Mouse (Mus musculus): ENCODE data around the gene Mdm2. TPM values are rescaled to one million over a fixed set of nuclear protein-coding genes. Genes with fewer than 3 reads are reported as not detected.
A peak's percentile ranks its signal among the peaks of the same experiment; 100 is the strongest.

Mdm2 gene
- polyA plus RNA-seq, 1 experiment: 55.7 TPM

GRCm38 (mm10) chr10:117732184-117732583, 21.6 kb upstream of the Mdm2 start:
- peak overlapping the region; percentile 40 for H3K27ac ChIP-seq (ENCODE audit: control insufficient read depth, insufficient read depth, low read depth, low read length, poor library complexity)
- H3K4me3 ChIP-seq (replicated peaks; ENCODE audit: control insufficient read depth, low read depth, low read length): no peak overlapping the region
- 60% methylated on average over 5 of the region's 5 CpGs for WGBS
- no peaks in the 10 kb centered on the region; the same call in 1 of the 2 replicates for H3K4me1 ChIP-seq (ENCODE audit: control insufficient read depth, insufficient read depth, low read length)
- TF ChIP-seq POLR2A (IDR thresholded peaks at IDR 0.05; ENCODE audit: borderline replicate concordance, control insufficient read depth, low read depth, low read length): no peak

- peak overlapping the region; percentile 40 for H3K27ac ChIP-seq (ENCODE audit: control insufficient read depth, insufficient read depth, low read depth, low read length, poor library complexity)
- H3K4me1 ChIP-seq (ENCODE audit: control insufficient read depth, insufficient read depth, low read length): no peaks in the 10 kb centered on the region; the same call in 1 of the 2 replicates
- 23% methylated on average over 15 of the region's 15 CpGs for WGBS
- no peak overlapping the region for H3K4me3 ChIP-seq (replicated peaks; ENCODE audit: control insufficient read depth, low read depth, low read length)
- TF ChIP-seq POLR2A (IDR thresholded peaks at IDR 0.05; ENCODE audit: borderline replicate concordance, control insufficient read depth, low read depth, low read length) (no peak), CTCF (IDR thresholded peaks at IDR 0.05; ENCODE audit: control insufficient read depth, insufficient read depth, low read length) (peak; percentile 75)
Measured at GRCm38 (mm10) chr10:117731244-117732101, 20.9 kb upstream of the Mdm2 start.

DNA sequence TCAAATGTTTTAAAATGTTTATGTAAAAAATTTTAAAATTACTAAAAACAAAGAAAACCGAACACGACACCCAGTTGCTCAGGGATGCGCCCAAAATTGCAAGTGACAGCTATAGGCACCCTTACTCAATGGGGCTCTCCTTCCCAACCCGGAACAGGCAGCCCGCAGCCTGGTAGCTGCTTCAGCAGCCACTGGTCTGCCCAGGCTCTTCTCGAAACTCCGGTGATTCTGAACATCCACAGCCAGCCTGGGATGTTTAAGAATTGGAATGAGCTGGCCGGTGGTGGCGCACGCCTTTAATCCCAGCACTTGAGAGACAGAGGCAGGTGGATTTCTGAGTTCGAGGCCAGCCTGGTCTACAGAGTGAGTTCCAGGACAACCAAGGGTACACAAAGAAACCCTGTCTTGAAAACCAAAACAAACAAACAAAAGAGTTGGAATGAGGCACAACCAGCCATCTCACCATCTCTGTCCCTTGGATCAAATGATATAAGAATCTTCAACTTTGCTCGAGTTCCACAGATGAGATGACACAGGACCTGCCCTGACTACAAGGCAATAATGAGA, 20.2 kb upstream of the Mdm2 start:
- TF ChIP-seq POLR2A (IDR thresholded peaks at IDR 0.05; ENCODE audit: borderline replicate concordance, control insufficient read depth, low read depth, low read length) (no peak), CTCF (IDR thresholded peaks at IDR 0.05; ENCODE audit: control insufficient read depth, insufficient read depth, low read length) (no peak)
- Histone ChIP-seq H3K4me1 (ENCODE audit: control insufficient read depth, insufficient read depth, low read length) (no peaks in the 10 kb centered on the region; the same call in 1 of the 2 replicates), H3K27ac (ENCODE audit: control insufficient read depth, insufficient read depth, low read depth, low read length, poor library complexity) (no peak overlapping the region), H3K4me3 (replicated peaks; ENCODE audit: control insufficient read depth, low read depth, low read length) (no peak overlapping the region)
- WGBS: 88% methylated on average over 12 of the region's 12 CpGs

- 91% methylated on average over 7 of the region's 7 CpGs for whole genome bisulfite sequencing
- H3K27ac ChIP-seq (ENCODE audit: control insufficient read depth, insufficient read depth, low read depth, low read length, poor library complexity): no peak overlapping the region
- TF ChIP-seq CTCF (IDR thresholded peaks at IDR 0.05; ENCODE audit: control insufficient read depth, insufficient read depth, low read length): no peak
- no peak for TF ChIP-seq POLR2A (IDR thresholded peaks at IDR 0.05; ENCODE audit: borderline replicate concordance, control insufficient read depth, low read depth, low read length)
- H3K4me1 ChIP-seq (ENCODE audit: control insufficient read depth, insufficient read depth, low read length): no peaks in the 10 kb centered on the region; the same call in 1 of the 2 replicates
- no peak overlapping the region for H3K4me3 ChIP-seq (replicated peaks; ENCODE audit: control insufficient read depth, low read depth, low read length)
Measured at GRCm38 (mm10) chr10:117730140-117730539, 19.6 kb upstream of the Mdm2 start.

- Histone ChIP-seq H3K4me1 (ENCODE audit: control insufficient read depth, insufficient read depth, low read length) (no peaks in the 10 kb centered on the region; the same call in 1 of the 2 replicates), H3K27ac (ENCODE audit: control insufficient read depth, insufficient read depth, low read depth, low read length, poor library complexity) (no peak overlapping the region), H3K4me3 (replicated peaks; ENCODE audit: control insufficient read depth, low read depth, low read length) (no peak overlapping the region)
- TF ChIP-seq POLR2A (IDR thresholded peaks at IDR 0.05; ENCODE audit: borderline replicate concordance, control insufficient read depth, low read depth, low read length): no peak
- TF ChIP-seq CTCF (IDR thresholded peaks at IDR 0.05; ENCODE audit: control insufficient read depth, insufficient read depth, low read length): no peak
- 72% methylated on average over 11 of the region's 11 CpGs for WGBS
Measured at GRCm38 (mm10) chr10:117729139-117729814, 18.7 kb upstream of the Mdm2 start.

DNA sequence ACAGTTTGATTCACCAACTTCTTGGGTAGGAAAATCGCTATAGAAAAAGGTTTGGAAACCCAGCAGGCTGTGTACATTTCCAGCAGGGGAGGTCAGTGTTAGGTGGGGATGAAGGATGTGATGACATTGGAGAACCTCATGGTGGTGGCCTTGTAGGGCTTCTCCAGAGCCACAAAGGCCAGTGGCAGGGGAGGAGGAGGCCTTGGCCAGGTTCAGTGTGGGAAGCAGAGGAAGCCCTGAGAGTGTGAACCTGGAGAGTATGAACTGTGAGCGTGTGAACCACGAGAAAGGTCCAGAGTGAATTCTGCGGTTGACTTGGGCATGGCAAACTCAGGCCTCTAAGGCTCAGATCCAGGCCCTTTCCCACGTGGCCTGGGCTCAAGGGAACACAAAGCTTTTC, 18.0 kb upstream of the Mdm2 start:
- H3K4me3 ChIP-seq (replicated peaks; ENCODE audit: control insufficient read depth, low read depth, low read length): no peak overlapping the region
- no peak overlapping the region for H3K27ac ChIP-seq (ENCODE audit: control insufficient read depth, insufficient read depth, low read depth, low read length, poor library complexity)
- WGBS: 78% methylated on average over 5 of the region's 5 CpGs
- no peaks in the 10 kb centered on the region; the same call in 1 of the 2 replicates for H3K4me1 ChIP-seq (ENCODE audit: control insufficient read depth, insufficient read depth, low read length)
- TF ChIP-seq POLR2A (IDR thresholded peaks at IDR 0.05; ENCODE audit: borderline replicate concordance, control insufficient read depth, low read depth, low read length) (no peak), CTCF (IDR thresholded peaks at IDR 0.05; ENCODE audit: control insufficient read depth, insufficient read depth, low read length) (no peak)

GRCm38 (mm10) chr10:117727518-117728110, 17.1 kb upstream of the Mdm2 start:
- H3K27ac ChIP-seq (ENCODE audit: control insufficient read depth, insufficient read depth, low read depth, low read length, poor library complexity): no peak overlapping the region

More at GRCm38 (mm10) chr10:117727518-117728110, 17.1 kb upstream of the Mdm2 start:
- Histone ChIP-seq H3K4me1 (ENCODE audit: control insufficient read depth, insufficient read depth, low read length) (no peaks in the 10 kb centered on the region; the same call in 1 of the 2 replicates), H3K4me3 (replicated peaks; ENCODE audit: control insufficient read depth, low read depth, low read length) (no peak overlapping the region)
- 83% methylated on average over 9 of the region's 9 CpGs for WGBS
- TF ChIP-seq CTCF (IDR thresholded peaks at IDR 0.05; ENCODE audit: control insufficient read depth, insufficient read depth, low read length) (no peak), POLR2A (IDR thresholded peaks at IDR 0.05; ENCODE audit: borderline replicate concordance, control insufficient read depth, low read depth, low read length) (no peak)
